Mouse (Mus musculus): ENCODE results near the gene Lonrf2.

- TF ChIP-seq GATA1 (IDR thresholded peaks at IDR 0.05; ENCODE audit: borderline replicate concordance, low read length) (no peak), FLI1 (IDR thresholded peaks at IDR 0.05; ENCODE audit: low read length) (no peak)
These were observed 33.1 kb upstream of the Lonrf2 start for GRCm38 (mm10) chr1:38869398-38870195.
